Mouse (Mus musculus) ES-E14 (cell line): ENCODE measurements at regions not wholly inside any gene's neighbourhood (a gene's known extent, or its start where the extent isn't known, plus 50 kb on each side); places are given as distances from the start of the nearest gene placed in this dataset.

Source experiments
- ZC3H11A ChIP-seq: IDR thresholded peaks from 2 replicates; pipeline ENCODE4 v1.6.1; 2012; ENCODE audit warnings: low read depth, mild to moderate bottlenecking, inconsistent platforms, low read length, borderline replicate concordance
- ZNF384 ChIP-seq: IDR thresholded peaks from 2 replicates; pipeline ENCODE4 v1.6.1; 2012; ENCODE audit warnings: low read depth, low read length, inconsistent platforms

DNA sequence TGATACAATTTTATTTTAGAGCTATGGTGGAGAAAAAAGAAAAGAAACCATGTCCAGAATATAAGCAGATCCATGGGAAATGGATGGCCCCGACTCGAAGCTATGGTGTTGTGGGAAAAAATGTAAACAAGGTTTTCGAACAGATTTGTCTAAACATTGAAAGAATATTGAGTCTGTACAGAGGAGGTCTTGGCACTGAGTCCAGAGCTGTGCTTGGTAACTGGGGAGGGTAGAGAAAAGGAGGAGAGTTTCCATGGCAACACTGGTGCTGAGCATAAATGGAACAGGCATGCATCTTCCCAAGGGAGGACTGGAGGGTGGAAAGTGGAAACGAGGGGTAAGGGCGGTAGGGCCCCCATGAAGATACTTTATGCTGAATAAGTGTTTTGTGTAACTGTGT is 266.5 kb downstream of the Rfpl4b start:
- TF ChIP-seq ZC3H11A (no peak), ZNF384 (no peak)
